Mouse (Mus musculus) right cerebral cortex, adult 2 months (tissue): Measurements from ENCODE around the gene Gm3055.
"Not testable (repeated sequence)": the region's sequence is repeated elsewhere in the genome, so short reads cannot be mapped to it uniquely, and the experiment has no call there.

Experiments
- DNase-seq, 2 experiments: peaks; one replicate each; pipeline ENCODE4 v3.0.0; 2021 to 2022; ENCODE audit warnings: low spot score in 2 of 2

Gene Gm3055

DNA sequence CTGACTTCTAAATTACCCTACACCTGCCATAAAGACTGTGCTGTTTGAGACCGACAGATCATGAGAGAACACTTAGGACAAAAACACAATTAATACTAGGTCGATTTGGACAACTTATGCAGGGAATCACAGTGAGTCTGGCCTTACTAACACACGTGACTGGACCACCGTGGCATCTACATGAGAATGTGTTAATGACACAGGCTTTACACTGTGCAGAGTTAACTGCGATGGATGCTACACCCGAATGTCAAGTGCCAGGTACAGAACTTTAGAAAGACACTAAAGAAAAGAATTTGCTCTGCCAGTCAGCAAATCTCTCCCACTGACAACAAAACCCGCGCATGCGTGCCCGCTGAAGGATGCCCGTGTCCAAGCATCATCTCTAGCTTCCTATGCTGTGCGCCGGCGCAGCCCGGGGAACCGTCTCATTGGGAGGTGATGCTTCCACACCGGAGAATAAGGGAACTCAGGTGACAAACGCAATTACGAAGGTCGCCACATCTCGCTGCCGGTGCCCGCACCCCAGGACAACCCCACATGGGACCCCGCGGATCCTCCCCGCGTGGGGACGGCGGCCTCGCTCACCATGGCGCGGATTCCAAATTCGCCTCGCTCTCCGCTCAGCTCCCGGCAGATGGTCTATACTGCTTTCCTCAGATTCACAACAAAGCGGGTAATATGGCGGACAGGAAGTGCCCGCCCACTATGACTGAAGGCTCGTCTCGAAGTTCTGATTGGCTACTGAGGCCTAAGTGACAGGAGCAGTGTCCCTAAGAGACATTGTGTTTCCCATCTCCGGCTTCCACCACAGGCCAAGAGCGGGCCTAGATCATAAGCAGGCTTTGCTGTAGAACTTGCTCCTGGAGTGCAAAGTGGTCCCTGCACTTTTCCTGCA lies at the start of gene Gm3055:
TSS of gene Gm3055 (minus strand) at position 656 of the 898 bp plus-strand sequence.
- not testable (repeated sequence) for DNase-seq

DNA sequence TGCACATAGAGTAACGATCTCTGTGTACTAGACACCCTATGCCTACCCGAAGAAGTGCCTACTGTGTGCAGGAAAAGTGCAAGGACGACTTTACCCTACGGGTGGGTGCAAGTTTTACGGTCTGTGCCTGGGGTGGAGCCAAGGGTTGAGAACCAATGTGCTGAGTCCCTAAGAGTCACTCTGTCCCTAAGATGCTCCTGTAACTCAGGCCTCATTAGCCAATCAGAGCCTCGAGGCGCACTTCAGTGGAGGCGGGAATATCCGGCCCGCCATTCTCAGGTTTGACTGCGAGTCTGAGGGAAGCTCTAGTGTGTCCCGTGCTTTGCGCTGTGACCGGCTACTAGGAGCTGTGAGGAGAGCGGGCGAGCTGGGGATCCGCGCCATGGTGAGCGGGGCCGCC lies 40.9 kb upstream of the Gm3055 start, which contains the start of gene Gm4767:
TSS of gene Gm4767 (plus strand) at position 288 of the 400 bp plus-strand sequence.
- DNase-seq = peak; percentile 0 to 1

GRCm38 (mm10) chr10:81771404-81771777 lies 430 bp upstream of the Gm3055 start:
- DNase-seq = not testable (repeated sequence)

DNA sequence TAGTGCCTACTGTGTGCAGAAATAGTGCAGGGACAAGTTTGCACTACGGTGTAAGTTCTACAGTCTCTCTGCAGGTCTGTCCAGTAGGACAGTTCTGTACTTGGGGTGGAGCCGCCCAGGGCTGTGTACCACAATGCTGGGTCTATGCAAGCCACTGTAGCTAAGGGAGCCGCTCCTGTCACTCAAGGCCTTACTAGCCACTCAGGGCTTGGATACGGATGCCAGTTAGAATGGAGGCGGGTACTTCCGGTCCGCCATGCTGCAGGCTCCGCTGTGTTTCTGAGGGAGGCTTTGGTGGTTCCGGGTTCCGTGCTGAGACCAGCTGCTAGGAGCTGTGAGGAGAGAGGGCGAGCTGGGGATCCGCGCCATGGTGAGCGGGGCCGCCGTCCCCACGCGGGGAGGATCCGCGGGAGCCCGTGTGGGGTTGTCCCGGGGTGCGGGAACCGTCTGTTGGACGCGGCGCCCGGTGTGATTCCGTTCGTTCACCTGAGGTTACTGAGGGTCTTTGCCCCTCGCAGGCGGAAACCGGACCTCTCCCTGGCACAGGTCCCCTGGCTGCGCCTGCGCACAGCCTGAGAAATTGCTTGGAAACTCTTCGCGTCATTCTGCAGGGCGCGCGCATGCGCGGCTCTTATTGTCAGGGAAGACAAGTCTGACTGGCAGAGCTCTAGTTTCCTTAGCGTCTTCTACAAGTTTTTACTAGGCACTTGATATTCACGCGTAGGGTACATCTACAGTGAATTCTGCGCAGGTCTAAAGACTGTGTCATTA lies 66.2 kb downstream of the Gm3055 start, which contains the start of gene Zfp433:
TSS of gene Zfp433 (plus strand) at position 295 of the 771 bp plus-strand sequence.
- DNase-seq = not testable (repeated sequence)
